Mouse (Mus musculus): ENCODE measurements around the gene Nhlh2.

- TF ChIP-seq CTCF (IDR thresholded peaks at IDR 0.05; ENCODE audit: low read depth, low read length) (no peak), POLR2A (IDR thresholded peaks at IDR 0.05; ENCODE audit: borderline replicate concordance, low read depth, low read length) (no peak)
Measured at GRCm38 (mm10) chr3:101978299-101978994, 31.4 kb upstream of the Nhlh2 start.

All from bone marrow macrophage, adult 2 months (primary cell).